Mouse (Mus musculus): ENCODE data around the gene Gli2. TPM values are rescaled to one million over a fixed set of nuclear protein-coding genes. Genes with fewer than 3 reads are reported as not detected.

The Gli2 gene
- polyA plus RNA-seq, 1 experiment from 2014 or later = 6.3 TPM

- Histone ChIP-seq H3K9ac (ENCODE audit: low read length) (no peak overlapping the region), H3K27me3 (ENCODE audit: control insufficient read depth, insufficient read depth, low read depth, low read length) (no peaks in the 10 kb centered on the region; the same call in 1 of the 2 replicates), H3K4me2 (ENCODE audit: low read depth, low read length) (no peak overlapping the region), H3K4me1 (replicated peaks; ENCODE audit: control insufficient read depth, insufficient read depth, low read length) (no peaks in the 10 kb centered on the region), H3K36me3 (ENCODE audit: control insufficient read depth, insufficient read depth, low read length) (no peaks in the 10 kb centered on the region), H3K9me3 (ENCODE audit: control insufficient read depth, low read length) (no peaks in the 10 kb centered on the region), H3K27ac (ENCODE audit: low read length) (no peak overlapping the region), H3K4me3 (ENCODE audit: low read length) (no peak overlapping the region)
- WGBS = 39% methylated on average over 14 of the region's 14 CpGs
- no peak for ATAC-seq (ENCODE audit: low read depth)
Observed at GRCm38 (mm10) chr1:118890125-118890875, 163.1 kb downstream of the Gli2 start.

GRCm38 (mm10) chr1:118880781-118881247 lies 172.6 kb downstream of the Gli2 start:
- peaks cover 4% of the 10 kb centered on the region; the same call in 1 of the 2 replicates for H3K4me1 ChIP-seq (replicated peaks; ENCODE audit: control insufficient read depth, insufficient read depth, low read length)
- H3K9me3 ChIP-seq (ENCODE audit: control insufficient read depth, low read length) = no peaks in the 10 kb centered on the region
- no peak overlapping the region for H3K4me2 ChIP-seq (ENCODE audit: low read depth, low read length)
- peak; percentile 66 for ATAC-seq (ENCODE audit: low read depth)
- H3K4me3 ChIP-seq (ENCODE audit: low read length) = no peak overlapping the region
- H3K27ac ChIP-seq (ENCODE audit: low read length) = no peak overlapping the region
- peaks cover 3% of the 10 kb centered on the region; the same call in 1 of the 2 replicates for H3K27me3 ChIP-seq (ENCODE audit: control insufficient read depth, insufficient read depth, low read depth, low read length)
- no peak overlapping the region for H3K9ac ChIP-seq (ENCODE audit: low read length)
- no peaks in the 10 kb centered on the region for H3K36me3 ChIP-seq (ENCODE audit: control insufficient read depth, insufficient read depth, low read length)
- WGBS = 22% methylated on average over 7 of the region's 7 CpGs

GRCm38 (mm10) chr1:118878291-118878690 lies 175.1 kb downstream of the Gli2 start:
- Histone ChIP-seq H3K4me1 (replicated peaks; ENCODE audit: control insufficient read depth, insufficient read depth, low read length) (peaks cover 4% of the 10 kb centered on the region; the same call in 1 of the 2 replicates), H3K4me2 (ENCODE audit: low read depth, low read length) (no peak overlapping the region), H3K9me3 (ENCODE audit: control insufficient read depth, low read length) (no peaks in the 10 kb centered on the region), H3K9ac (ENCODE audit: low read length) (no peak overlapping the region), H3K36me3 (ENCODE audit: control insufficient read depth, insufficient read depth, low read length) (no peaks in the 10 kb centered on the region), H3K4me3 (ENCODE audit: low read length) (no peak overlapping the region), H3K27ac (ENCODE audit: low read length) (no peak overlapping the region), H3K27me3 (ENCODE audit: control insufficient read depth, insufficient read depth, low read depth, low read length) (peaks cover 2% of the 10 kb centered on the region; the same call in 1 of the 2 replicates)
- 44% methylated on average over 6 of the region's 6 CpGs for WGBS
- no peak; the same call in 1 of the 2 replicates for ATAC-seq (ENCODE audit: low read depth)

GRCm38 (mm10) chr1:118875227-118875626 lies 178.2 kb downstream of the Gli2 start:
- peaks cover 4% of the 10 kb centered on the region; the same call in 1 of the 2 replicates for H3K4me1 ChIP-seq (replicated peaks; ENCODE audit: control insufficient read depth, insufficient read depth, low read length)
- no peak overlapping the region for H3K27ac ChIP-seq (ENCODE audit: low read length)
- H3K36me3 ChIP-seq (ENCODE audit: control insufficient read depth, insufficient read depth, low read length) = no peaks in the 10 kb centered on the region; the same call in 1 of the 2 replicates
- no peaks in the 10 kb centered on the region for H3K9me3 ChIP-seq (ENCODE audit: control insufficient read depth, low read length)
- H3K9ac ChIP-seq (ENCODE audit: low read length) = no peak overlapping the region
- H3K4me3 ChIP-seq (ENCODE audit: low read length) = no peak overlapping the region
- no peak for ATAC-seq (ENCODE audit: low read depth)
- no peak overlapping the region for H3K4me2 ChIP-seq (ENCODE audit: low read depth, low read length)
- no peaks in the 10 kb centered on the region for H3K27me3 ChIP-seq (ENCODE audit: control insufficient read depth, insufficient read depth, low read depth, low read length)
- 80% methylated on average over 9 of the region's 9 CpGs for WGBS

- Histone ChIP-seq H3K9me3 (ENCODE audit: control insufficient read depth, low read length) (no peaks in the 10 kb centered on the region), H3K4me3 (ENCODE audit: low read length) (no peak overlapping the region), H3K4me2 (ENCODE audit: low read depth, low read length) (no peak overlapping the region), H3K9ac (ENCODE audit: low read length) (no peak overlapping the region), H3K27me3 (ENCODE audit: control insufficient read depth, insufficient read depth, low read depth, low read length) (no peaks in the 10 kb centered on the region), H3K4me1 (replicated peaks; ENCODE audit: control insufficient read depth, insufficient read depth, low read length) (no peaks in the 10 kb centered on the region), H3K27ac (ENCODE audit: low read length) (no peak overlapping the region), H3K36me3 (ENCODE audit: control insufficient read depth, insufficient read depth, low read length) (no peaks in the 10 kb centered on the region; the same call in 1 of the 2 replicates)
- WGBS = 76% methylated on average over 7 of the region's 7 CpGs
- ATAC-seq (ENCODE audit: low read depth) = no peak
Observed at GRCm38 (mm10) chr1:118873559-118873958, 179.9 kb downstream of the Gli2 start.

GRCm38 (mm10) chr1:118864735-118865134 lies 188.7 kb downstream of the Gli2 start:
- Histone ChIP-seq H3K9me3 (ENCODE audit: control insufficient read depth, low read length) (no peaks in the 10 kb centered on the region), H3K27me3 (ENCODE audit: control insufficient read depth, insufficient read depth, low read depth, low read length) (no peaks in the 10 kb centered on the region), H3K4me1 (replicated peaks; ENCODE audit: control insufficient read depth, insufficient read depth, low read length) (no peaks in the 10 kb centered on the region), H3K9ac (ENCODE audit: low read length) (no peak overlapping the region), H3K4me3 (ENCODE audit: low read length) (no peak overlapping the region), H3K27ac (ENCODE audit: low read length) (no peak overlapping the region), H3K4me2 (ENCODE audit: low read depth, low read length) (no peak overlapping the region), H3K36me3 (ENCODE audit: control insufficient read depth, insufficient read depth, low read length) (no peaks in the 10 kb centered on the region)
- ATAC-seq (ENCODE audit: low read depth) = no peak
- 70% methylated on average over 9 of the region's 9 CpGs for WGBS

GRCm38 (mm10) chr1:118864031-118864430 lies 189.4 kb downstream of the Gli2 start:
- Histone ChIP-seq H3K4me3 (ENCODE audit: low read length) (no peak overlapping the region), H3K9ac (ENCODE audit: low read length) (no peak overlapping the region), H3K9me3 (ENCODE audit: control insufficient read depth, low read length) (no peaks in the 10 kb centered on the region), H3K27ac (ENCODE audit: low read length) (no peak overlapping the region), H3K4me1 (replicated peaks; ENCODE audit: control insufficient read depth, insufficient read depth, low read length) (no peaks in the 10 kb centered on the region), H3K27me3 (ENCODE audit: control insufficient read depth, insufficient read depth, low read depth, low read length) (no peaks in the 10 kb centered on the region), H3K4me2 (ENCODE audit: low read depth, low read length) (no peak overlapping the region), H3K36me3 (ENCODE audit: control insufficient read depth, insufficient read depth, low read length) (no peaks in the 10 kb centered on the region)
- no peak for ATAC-seq (ENCODE audit: low read depth)
- 76% methylated on average over 5 of the region's 5 CpGs for WGBS

GRCm38 (mm10) chr1:118858101-118858500 lies 195.3 kb downstream of the Gli2 start:
- H3K4me1 ChIP-seq (replicated peaks; ENCODE audit: control insufficient read depth, insufficient read depth, low read length) = no peaks in the 10 kb centered on the region
- H3K4me3 ChIP-seq (ENCODE audit: low read length) = no peak overlapping the region
- H3K4me2 ChIP-seq (ENCODE audit: low read depth, low read length) = no peak overlapping the region
- ATAC-seq (ENCODE audit: low read depth) = 0 out of 2 replicates have a peak, but pooled peaks have one; percentile 12
- peaks cover 3% of the 10 kb centered on the region; the same call in 1 of the 2 replicates for H3K36me3 ChIP-seq (ENCODE audit: control insufficient read depth, insufficient read depth, low read length)
- H3K9me3 ChIP-seq (ENCODE audit: control insufficient read depth, low read length) = no peaks in the 10 kb centered on the region
- H3K27ac ChIP-seq (ENCODE audit: low read length) = no peak overlapping the region
- no peak overlapping the region for H3K9ac ChIP-seq (ENCODE audit: low read length)
- WGBS = 44% methylated on average over 9 of the region's 9 CpGs
- no peaks in the 10 kb centered on the region for H3K27me3 ChIP-seq (ENCODE audit: control insufficient read depth, insufficient read depth, low read depth, low read length)

GRCm38 (mm10) chr1:118830658-118831057 lies 222.8 kb downstream of the Gli2 start:
- H3K4me3 ChIP-seq (ENCODE audit: low read length) = no peak overlapping the region
- no peaks in the 10 kb centered on the region for H3K36me3 ChIP-seq (ENCODE audit: control insufficient read depth, insufficient read depth, low read length)
- no peak overlapping the region for H3K27ac ChIP-seq (ENCODE audit: low read length)
- H3K27me3 ChIP-seq (ENCODE audit: control insufficient read depth, insufficient read depth, low read depth, low read length) = no peaks in the 10 kb centered on the region
- ATAC-seq (ENCODE audit: low read depth) = no peak
- no peaks in the 10 kb centered on the region for H3K9me3 ChIP-seq (ENCODE audit: control insufficient read depth, low read length)
- H3K4me2 ChIP-seq (ENCODE audit: low read depth, low read length) = no peak overlapping the region
- no peaks in the 10 kb centered on the region for H3K4me1 ChIP-seq (replicated peaks; ENCODE audit: control insufficient read depth, insufficient read depth, low read length)
- WGBS = 39% methylated on average over 5 of the region's 5 CpGs
- no peak overlapping the region for H3K9ac ChIP-seq (ENCODE audit: low read length)
